Mouse (Mus musculus) liver, embryonic 14.5 days (tissue): ENCODE data around the gene Epyc.

Experiments
- CTCF ChIP-seq: IDR thresholded peaks from 2 replicates; pipeline ENCODE4 v1.5.1; 2016; ENCODE audit warnings: antibody characterized with exemption, low read depth, control low read depth
- EP300 ChIP-seq: IDR thresholded peaks from 2 replicates; pipeline ENCODE4 v1.6.1; 2016; ENCODE audit warnings: antibody characterized with exemption, low read depth

DNA sequence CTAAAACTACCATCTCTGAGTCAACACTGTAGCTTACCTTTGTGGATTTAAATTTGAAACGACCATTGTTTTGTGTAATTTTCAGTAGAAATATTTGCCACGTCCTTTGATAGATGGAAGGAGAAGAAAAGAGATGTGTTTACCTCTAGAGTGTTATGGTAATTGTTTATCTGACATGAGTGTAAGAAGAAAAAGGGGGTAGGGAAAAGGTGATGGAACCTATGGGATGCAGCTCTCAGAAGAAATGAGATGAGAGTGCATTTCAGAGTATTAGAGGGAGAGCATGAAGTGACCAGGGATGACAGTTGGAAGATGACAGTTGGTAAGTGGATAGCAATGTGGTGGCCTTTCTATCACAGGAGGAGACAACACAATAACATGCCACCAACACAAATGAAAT is at the start of gene Epyc:
- TF ChIP-seq CTCF (no peak), EP300 (no peak)
